Mouse (Mus musculus): ENCODE data around the gene Rprm.

GRCm38 (mm10) chr2:54085430-54086087 lies at the start of gene Rprm:
- TF ChIP-seq CTCF (IDR thresholded peaks at IDR 0.05; ENCODE audit: insufficient read depth, low read length), result peak; percentile 20; the same call in 1 of the 2 replicates
- TF ChIP-seq POLR2A (IDR thresholded peaks at IDR 0.05; ENCODE audit: borderline replicate concordance, extremely low read depth, low read depth, low read length), result no peak
